Mouse (Mus musculus) kidney, postnatal 0 days (tissue): ENCODE data around the gene Exoc1. TPM values are rescaled to one million over a fixed set of nuclear protein-coding genes. Genes with fewer than 3 reads are reported as not detected.

Experiments
- ATAC-seq: fragments of 200-750 bp; cut with Nextera tagmentation; replicated peaks from 2 replicates; pipeline ENCODE4 v1.8.0; 2017; ENCODE audit warnings: low read depth, moderate number of reproducible peaks, moderate TSS enrichment, moderate library complexity; ENCODE audit not compliant: low FRiP score
- DNase-seq: peaks from one replicate; pipeline ENCODE4 v3.0.0-alpha.2; 2016; ENCODE audit warnings: low spot score
- H3K27ac ChIP-seq: fragments of 300-500 bp; sonication (generic); 2 replicates; pipeline ENCODE4 v1.5.1; 2014; ENCODE audit warnings: mild to moderate bottlenecking
- H3K27me3 ChIP-seq: fragments of 300-500 bp; sonication (generic); 2 replicates; pipeline ENCODE4 v1.6.1; 2014; ENCODE audit warnings: low read length, mixed read lengths; ENCODE audit not compliant: insufficient read depth
- H3K36me3 ChIP-seq: fragments of 300-500 bp; sonication (generic); 2 replicates; pipeline ENCODE4 v1.6.1; 2014; ENCODE audit warnings: low read length, mixed read lengths; ENCODE audit not compliant: insufficient read depth
- H3K4me1 ChIP-seq: fragments of 300-500 bp; sonication (generic); replicated peaks from 2 replicates; pipeline ENCODE4 v1.6.1; 2014; ENCODE audit warnings: antibody characterized with exemption, low read length, mixed read lengths; ENCODE audit not compliant: insufficient read depth
- H3K4me2 ChIP-seq: fragments of 300-500 bp; sonication (generic); 2 replicates; pipeline ENCODE4 v1.6.1; 2014; ENCODE audit warnings: mild to moderate bottlenecking, low read length, moderate library complexity, mixed read lengths
- H3K4me3 ChIP-seq: fragments of 300-500 bp; sonication (generic); replicated peaks from 2 replicates; pipeline ENCODE4 v1.5.1; 2014; ENCODE audit warnings: low read depth, low read length
- H3K9ac ChIP-seq: fragments of 300-500 bp; sonication (generic); 2 replicates; pipeline ENCODE4 v1.6.1; 2014; ENCODE audit warnings: low read depth, low read length
- H3K9me3 ChIP-seq: fragments of 300-500 bp; sonication (generic); replicated peaks from 2 replicates; pipeline ENCODE4 v1.6.1; 2016; ENCODE audit warnings: low read length, inconsistent platforms, mixed read lengths
- CTCF ChIP-seq: IDR thresholded peaks from 2 replicates; pipeline ENCODE4 v1.5.1; 2016; ENCODE audit warnings: antibody characterized with exemption, low read depth, mild to moderate bottlenecking, moderate library complexity
- WGBS: fragments of 180-500 bp; shearing (Covaris S2); extraction: QIAGEN DNeasy Blood & Tissue Kit; methylation state at CpG from one replicate; pipeline ENCODE4 v1.1.7; 2014; 5-methylcytosine and 5-hydroxymethylcytosine counted together
- polyA plus RNA-seq: library from polyadenylated mRNA; unstranded; fragments of >200 nt; fragmentation: Nextera tagmentation; extraction: Ambion mirVana; gene quantifications from 2 replicates; pipeline ENCODE4 v1.2.1, GENCODE M21; 2015

Exoc1 gene
- 22.1 and 24.7 TPM in 2 replicates for polyA plus RNA-seq

GRCm38 (mm10) chr5:76529040-76529703 lies at the start of gene Exoc1:
Gene Exoc1 (plus strand): TSS chr5:76529311.
- ATAC-seq, result peak; percentile 99
- peak within 1 kb of the TSS; percentile 79 for H3K9ac ChIP-seq
- H3K4me2 ChIP-seq, result peak within 1 kb of the TSS; percentile 69
- H3K27me3 ChIP-seq, result no peaks in the 10 kb centered on the region
- H3K36me3 ChIP-seq, result no peaks in the 10 kb centered on the region
- no peaks in the 10 kb centered on the region for H3K9me3 ChIP-seq
- WGBS, result under 1% methylated on average over 39 of the region's 39 CpGs
- H3K27ac ChIP-seq, result peak within 1 kb of the TSS; percentile 90
- H3K4me3 ChIP-seq, result peak within 1 kb of the TSS; percentile 57
- DNase-seq, result peak; percentile 99
- peaks cover 7% of the 10 kb centered on the region; the same call in 1 of the 2 replicates for H3K4me1 ChIP-seq
- no peak for TF ChIP-seq CTCF

- no peaks in the 10 kb centered on the region for H3K27me3 ChIP-seq
- ATAC-seq, result no peak
- H3K9me3 ChIP-seq, result no peaks in the 10 kb centered on the region
- WGBS, result 58% methylated on average over 5 of the region's 5 CpGs
- no peaks in the 10 kb centered on the region for H3K4me1 ChIP-seq
- no peak within 1 kb of the TSS for H3K27ac ChIP-seq
- TF ChIP-seq CTCF, result no peak
- no peak for DNase-seq
- no peak within 1 kb of the TSS for H3K4me2 ChIP-seq
- H3K9ac ChIP-seq, result no peak within 1 kb of the TSS
- H3K36me3 ChIP-seq, result no peaks in the 10 kb centered on the region
- H3K4me3 ChIP-seq, result no peak within 1 kb of the TSS
Observed at GRCm38 (mm10) chr5:76483811-76484210, 45.3 kb upstream of the Exoc1 start, which contains the start of gene Gm7271. Gene Gm7271 (plus strand): TSS chr5:76484040.

- ATAC-seq (no peak), DNase-seq (no peak)
- Histone ChIP-seq H3K4me3 (no peak overlapping the region), H3K27ac (no peak overlapping the region), H3K9ac (no peak overlapping the region), H3K36me3 (no peaks in the 10 kb centered on the region), H3K4me2 (no peak overlapping the region), H3K9me3 (no peaks in the 10 kb centered on the region), H3K27me3 (no peaks in the 10 kb centered on the region), H3K4me1 (no peaks in the 10 kb centered on the region)
- 81% methylated on average over 13 of the region's 13 CpGs for WGBS
- no peak for TF ChIP-seq CTCF
Observed at GRCm38 (mm10) chr5:76495126-76495525, 34.0 kb upstream of the Exoc1 start.

- H3K4me1 ChIP-seq, result no peaks in the 10 kb centered on the region
- no peak overlapping the region for H3K4me3 ChIP-seq
- no peaks in the 10 kb centered on the region for H3K27me3 ChIP-seq
- H3K9me3 ChIP-seq, result no peaks in the 10 kb centered on the region
- DNase-seq (no peak), ATAC-seq (no peak)
- no peak overlapping the region for H3K9ac ChIP-seq
- no peak for TF ChIP-seq CTCF
- WGBS, result 82% methylated on average over 1 of the region's 1 CpGs
- no peak overlapping the region for H3K4me2 ChIP-seq
- H3K36me3 ChIP-seq, result no peaks in the 10 kb centered on the region
- H3K27ac ChIP-seq, result no peak overlapping the region
Observed at GRCm38 (mm10) chr5:76522446-76522845, 6.7 kb upstream of the Exoc1 start.

- no peak for ATAC-seq
- no peaks in the 10 kb centered on the region for H3K9me3 ChIP-seq
- 74% methylated on average over 5 of the region's 5 CpGs for whole genome bisulfite sequencing
Observed at GRCm38 (mm10) chr5:76524623-76525022, 4.5 kb upstream of the Exoc1 start.

GRCm38 (mm10) chr5:76525066-76525465 lies 4.0 kb upstream of the Exoc1 start:
- Histone ChIP-seq H3K4me2 (no peak overlapping the region), H3K4me1 (peaks cover 4% of the 10 kb centered on the region; the same call in 1 of the 2 replicates), H3K27ac (no peak overlapping the region), H3K9me3 (no peaks in the 10 kb centered on the region), H3K36me3 (no peaks in the 10 kb centered on the region), H3K4me3 (no peak overlapping the region), H3K27me3 (no peaks in the 10 kb centered on the region), H3K9ac (no peak overlapping the region)
- DNase-seq, result no peak
- no peak for TF ChIP-seq CTCF
- 53% methylated on average over 4 of the region's 4 CpGs for WGBS
- ATAC-seq, result no peak

More at GRCm38 (mm10) chr5:76524623-76525022, 4.5 kb upstream of the Exoc1 start:
- Histone ChIP-seq H3K36me3 (no peaks in the 10 kb centered on the region), H3K27me3 (no peaks in the 10 kb centered on the region), H3K27ac (no peak overlapping the region), H3K4me1 (no peaks in the 10 kb centered on the region), H3K4me3 (no peak overlapping the region), H3K4me2 (no peak overlapping the region), H3K9ac (no peak overlapping the region)
- no peak for DNase-seq
- no peak for TF ChIP-seq CTCF
